Mouse (Mus musculus): ENCODE data around the gene Gabpb2.

DNA sequence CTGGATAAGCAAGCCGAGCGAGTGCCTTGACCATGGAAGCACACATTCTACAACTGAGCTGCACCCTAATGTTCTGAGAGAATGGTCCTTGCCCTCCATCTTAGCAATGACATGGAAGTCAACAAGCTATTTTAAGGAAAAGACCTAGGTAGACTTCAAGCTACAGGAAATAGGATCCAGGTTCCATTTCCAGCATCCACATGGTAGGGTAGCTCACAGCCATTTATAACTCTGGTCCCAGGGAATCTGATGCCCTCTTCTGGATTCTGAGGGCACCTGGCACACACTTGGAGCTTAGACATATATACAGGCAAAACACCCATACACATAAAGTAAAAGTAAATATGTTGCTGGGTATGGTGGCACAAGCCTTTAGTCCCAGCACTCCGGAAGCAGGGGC, 48.3 kb upstream of the Gabpb2 start:
- no peak for TF ChIP-seq CTCF (IDR thresholded peaks at IDR 0.05)
- TF ChIP-seq EP300 (IDR thresholded peaks at IDR 0.05) = no peak

Data from lung, postnatal 0 days (tissue).